Mouse (Mus musculus): ENCODE measurements at regions not wholly inside any gene's neighbourhood (a gene's known extent, or its start where the extent isn't known, plus 50 kb on each side); places are given as distances from the start of the nearest gene placed in this dataset.

DNA sequence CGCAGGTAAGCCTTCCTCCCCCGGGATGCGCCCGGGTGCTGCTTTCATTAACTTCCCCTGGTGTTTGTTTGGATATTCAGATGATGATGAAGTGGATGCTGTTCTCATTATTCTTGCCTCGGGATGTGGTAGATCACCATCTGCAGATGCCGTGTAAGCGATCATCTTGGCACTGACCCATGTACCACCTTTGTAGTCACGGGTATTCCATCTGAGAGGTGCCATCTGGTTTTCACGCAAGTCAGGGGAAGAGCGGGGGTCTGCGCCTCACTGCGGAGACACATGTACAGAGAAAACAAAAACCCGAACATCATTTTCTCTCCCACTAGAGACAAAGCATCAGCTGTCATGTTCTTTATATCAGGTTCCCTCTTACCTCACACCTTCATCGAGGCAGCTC lies 84.3 kb upstream of the Cnr1 start:
- Histone ChIP-seq H3K27me3 (ENCODE audit: control insufficient read depth) (no peaks in the 10 kb centered on the region), H3K4me3 (replicated peaks) (no peak overlapping the region), H3K36me3 (ENCODE audit: control insufficient read depth) (no peaks in the 10 kb centered on the region), H3K9me3 (ENCODE audit: control insufficient read depth, low read length) (no peaks in the 10 kb centered on the region), H3K4me1 (ENCODE audit: control insufficient read depth) (no peaks in the 10 kb centered on the region)
- no peak for TF ChIP-seq TAL1 (IDR thresholded peaks at IDR 0.05; ENCODE audit: low read length)

DNA sequence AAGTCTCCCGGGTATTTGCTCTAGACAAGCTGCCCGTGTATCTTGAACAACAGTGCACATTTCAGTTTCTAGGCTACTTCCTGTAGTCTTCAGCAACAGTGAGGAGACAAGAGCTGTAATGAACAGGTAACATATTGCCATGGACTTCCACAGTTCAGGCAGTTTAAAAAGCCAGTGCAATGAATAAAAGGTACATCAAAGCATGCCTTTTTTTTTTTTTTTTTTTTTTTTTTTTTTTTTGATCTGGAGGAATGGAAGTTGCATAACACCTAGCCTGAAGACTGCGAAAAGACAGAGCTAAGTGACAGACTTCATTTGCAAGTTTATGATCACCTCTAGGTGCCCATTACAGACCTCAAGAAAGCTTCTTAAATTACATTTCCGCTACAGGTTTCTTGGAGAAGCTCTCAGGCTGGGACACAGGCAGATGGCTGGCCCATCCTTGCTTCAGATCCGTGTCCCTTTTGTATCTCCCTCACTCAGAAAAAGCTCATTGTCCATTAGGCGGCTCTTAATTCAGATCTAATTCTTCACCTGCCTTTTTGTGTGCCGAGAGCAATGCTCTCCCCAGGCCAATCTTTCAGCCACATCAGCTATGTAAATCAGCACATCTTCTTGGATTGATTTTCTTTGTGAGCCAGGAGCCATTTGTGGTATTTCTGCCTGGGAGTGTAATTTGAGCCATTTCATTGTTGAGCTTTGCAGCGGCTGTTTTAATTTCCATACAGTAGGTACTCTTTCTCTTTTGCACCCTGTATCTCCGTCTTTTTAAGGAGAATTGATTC lies 78.6 kb upstream of the Cnr1 start:
- Histone ChIP-seq H3K36me3 (ENCODE audit: control insufficient read depth) (no peaks in the 10 kb centered on the region), H3K9me3 (ENCODE audit: control insufficient read depth, low read length) (no peaks in the 10 kb centered on the region), H3K27me3 (ENCODE audit: control insufficient read depth) (no peaks in the 10 kb centered on the region), H3K4me1 (ENCODE audit: control insufficient read depth) (no peaks in the 10 kb centered on the region), H3K4me3 (replicated peaks) (no peak overlapping the region)
- TF ChIP-seq GATA1 (IDR thresholded peaks at IDR 0.05; ENCODE audit: low read length) (no peak), TAL1 (IDR thresholded peaks at IDR 0.05; ENCODE audit: low read length) (no peak; the same call in 2 of the 3 replicates)

DNA sequence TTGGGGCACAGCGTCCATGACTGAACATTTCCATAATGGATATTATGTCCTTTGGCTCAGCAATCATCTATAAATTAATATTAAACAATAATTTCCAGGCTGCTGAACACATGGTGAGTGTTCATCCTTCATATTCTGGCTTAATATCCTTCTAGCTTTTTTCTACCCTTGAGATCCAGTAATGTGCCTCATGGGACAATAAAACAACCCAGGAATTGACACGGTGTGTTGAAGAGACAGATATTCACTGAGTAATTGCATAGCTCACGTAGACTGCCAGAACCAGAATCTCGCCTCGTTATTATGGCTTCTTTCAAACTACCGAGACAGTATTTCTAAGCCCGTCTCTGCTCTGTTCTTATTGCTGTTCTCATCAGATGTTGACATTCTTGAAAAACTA lies 74.1 kb upstream of the Cnr1 start:
- no peaks in the 10 kb centered on the region for H3K4me1 ChIP-seq (ENCODE audit: control insufficient read depth)
- H3K4me3 ChIP-seq (replicated peaks) = no peak overlapping the region
- TF ChIP-seq GATA1 (IDR thresholded peaks at IDR 0.05; ENCODE audit: low read length) (no peak), TAL1 (IDR thresholded peaks at IDR 0.05; ENCODE audit: low read length) (no peak)
- H3K27me3 ChIP-seq (ENCODE audit: control insufficient read depth) = no peaks in the 10 kb centered on the region
- H3K9me3 ChIP-seq (ENCODE audit: control insufficient read depth, low read length) = no peaks in the 10 kb centered on the region
- H3K36me3 ChIP-seq (ENCODE audit: control insufficient read depth) = no peaks in the 10 kb centered on the region

DNA sequence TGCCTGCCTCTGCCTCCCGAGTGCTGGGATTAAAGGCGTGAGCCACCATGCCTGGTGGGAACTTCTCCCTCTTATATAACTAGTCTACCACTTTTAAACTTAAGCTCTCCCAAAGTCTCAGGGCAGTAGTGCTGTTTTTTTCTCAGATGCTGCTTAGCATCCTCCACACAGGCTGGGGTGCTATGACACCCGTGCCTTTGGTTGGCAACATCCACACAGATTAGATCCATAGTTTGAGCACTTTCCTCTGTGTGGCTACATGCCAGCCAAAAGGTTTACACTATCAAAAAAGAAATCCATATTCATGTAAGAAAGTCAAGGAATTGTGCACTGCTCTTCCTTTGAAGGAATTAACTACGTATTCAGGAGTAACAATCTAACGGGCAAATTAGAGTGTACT lies 72.1 kb upstream of the Cnr1 start:
- no peaks in the 10 kb centered on the region for H3K4me1 ChIP-seq (ENCODE audit: control insufficient read depth)
- TF ChIP-seq TAL1 (IDR thresholded peaks at IDR 0.05; ENCODE audit: low read length) (no peak), GATA1 (IDR thresholded peaks at IDR 0.05; ENCODE audit: low read length) (no peak)
- no peaks in the 10 kb centered on the region for H3K27me3 ChIP-seq (ENCODE audit: control insufficient read depth)
- H3K9me3 ChIP-seq (ENCODE audit: control insufficient read depth, low read length) = no peaks in the 10 kb centered on the region
- no peaks in the 10 kb centered on the region for H3K36me3 ChIP-seq (ENCODE audit: control insufficient read depth)
- no peak overlapping the region for H3K4me3 ChIP-seq (replicated peaks)

DNA sequence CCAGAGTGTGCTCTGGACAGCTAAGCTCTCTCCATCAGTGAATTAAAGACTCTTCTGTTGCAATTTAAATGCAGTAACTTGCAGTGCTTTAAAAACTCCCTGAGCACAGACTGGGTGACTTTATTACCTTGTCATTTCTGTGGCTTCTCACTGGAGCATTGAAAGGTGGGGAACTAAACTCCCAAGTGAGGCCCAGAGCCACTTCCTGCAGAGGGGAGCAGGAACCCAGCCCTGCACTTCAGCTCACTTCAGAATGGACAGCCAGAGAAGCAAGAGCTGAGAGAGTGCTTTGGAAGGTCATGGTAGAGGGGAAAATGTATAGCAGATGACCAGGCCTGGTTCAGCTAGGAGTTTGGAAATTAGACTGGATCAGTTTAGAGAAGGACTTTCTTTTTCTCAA lies 69.3 kb upstream of the Cnr1 start:
- Histone ChIP-seq H3K4me3 (replicated peaks) (no peak overlapping the region), H3K9me3 (ENCODE audit: control insufficient read depth, low read length) (no peaks in the 10 kb centered on the region), H3K27me3 (ENCODE audit: control insufficient read depth) (no peaks in the 10 kb centered on the region), H3K4me1 (ENCODE audit: control insufficient read depth) (no peaks in the 10 kb centered on the region), H3K36me3 (ENCODE audit: control insufficient read depth) (no peaks in the 10 kb centered on the region)
- no peak for TF ChIP-seq GATA1 (IDR thresholded peaks at IDR 0.05; ENCODE audit: low read length)
- no peak for TF ChIP-seq TAL1 (IDR thresholded peaks at IDR 0.05; ENCODE audit: low read length)

DNA sequence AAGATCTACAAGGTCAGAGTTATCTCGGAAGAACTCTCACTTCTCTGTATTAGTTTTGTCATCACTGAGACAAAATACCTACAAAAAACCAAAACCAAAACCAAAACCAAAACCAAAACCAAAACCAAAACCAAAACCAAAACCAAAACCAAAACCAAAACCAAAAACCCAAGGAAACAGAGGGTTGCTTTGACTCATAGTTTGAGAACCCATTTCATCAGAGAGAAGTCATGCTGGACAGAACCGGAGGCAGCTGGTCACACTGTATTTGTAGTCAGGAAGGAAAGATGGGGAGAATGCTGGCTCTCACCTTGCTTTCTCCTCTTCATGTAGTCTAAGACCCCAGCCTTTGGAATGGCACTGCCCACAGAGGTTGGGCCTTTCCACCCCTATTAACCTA lies 57.3 kb upstream of the Cnr1 start:
- Histone ChIP-seq H3K4me1 (ENCODE audit: control insufficient read depth) (no peaks in the 10 kb centered on the region), H3K27me3 (ENCODE audit: control insufficient read depth) (no peaks in the 10 kb centered on the region), H3K9me3 (ENCODE audit: control insufficient read depth, low read length) (no peaks in the 10 kb centered on the region), H3K4me3 (replicated peaks) (no peak overlapping the region), H3K36me3 (ENCODE audit: control insufficient read depth) (no peaks in the 10 kb centered on the region)
- TF ChIP-seq GATA1 (IDR thresholded peaks at IDR 0.05; ENCODE audit: low read length) (no peak), TAL1 (IDR thresholded peaks at IDR 0.05; ENCODE audit: low read length) (no peak)

DNA sequence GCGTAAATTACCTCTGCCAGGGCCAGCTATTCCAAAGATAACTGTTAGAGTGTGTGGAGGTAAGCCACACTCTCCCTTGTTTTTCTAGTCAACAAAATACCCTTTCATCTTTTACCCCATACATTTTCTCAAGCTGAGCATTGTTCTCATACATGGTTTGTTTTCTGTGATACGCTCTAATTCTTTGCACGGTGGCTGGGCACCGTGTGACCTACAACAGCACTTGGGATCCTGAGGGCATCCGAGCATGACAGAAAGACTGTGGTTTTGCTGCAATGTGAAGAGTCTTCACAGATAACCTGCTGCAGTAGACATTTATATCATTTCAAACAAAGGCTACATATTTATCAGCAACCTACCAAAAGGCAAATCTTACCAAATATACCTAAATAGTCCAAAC lies 55.1 kb upstream of the Cnr1 start:
- no peaks in the 10 kb centered on the region for H3K9me3 ChIP-seq (ENCODE audit: control insufficient read depth, low read length)
- H3K4me3 ChIP-seq (replicated peaks) = no peak overlapping the region
- H3K27me3 ChIP-seq (ENCODE audit: control insufficient read depth) = no peaks in the 10 kb centered on the region
- no peaks in the 10 kb centered on the region for H3K36me3 ChIP-seq (ENCODE audit: control insufficient read depth)
- TF ChIP-seq TAL1 (IDR thresholded peaks at IDR 0.05; ENCODE audit: low read length) = no peak
- TF ChIP-seq GATA1 (IDR thresholded peaks at IDR 0.05; ENCODE audit: low read length) = no peak
- H3K4me1 ChIP-seq (ENCODE audit: control insufficient read depth) = no peaks in the 10 kb centered on the region
